8 mouse cellular contexts compared by ENCODE assay signal in the genomic region with DNA sequence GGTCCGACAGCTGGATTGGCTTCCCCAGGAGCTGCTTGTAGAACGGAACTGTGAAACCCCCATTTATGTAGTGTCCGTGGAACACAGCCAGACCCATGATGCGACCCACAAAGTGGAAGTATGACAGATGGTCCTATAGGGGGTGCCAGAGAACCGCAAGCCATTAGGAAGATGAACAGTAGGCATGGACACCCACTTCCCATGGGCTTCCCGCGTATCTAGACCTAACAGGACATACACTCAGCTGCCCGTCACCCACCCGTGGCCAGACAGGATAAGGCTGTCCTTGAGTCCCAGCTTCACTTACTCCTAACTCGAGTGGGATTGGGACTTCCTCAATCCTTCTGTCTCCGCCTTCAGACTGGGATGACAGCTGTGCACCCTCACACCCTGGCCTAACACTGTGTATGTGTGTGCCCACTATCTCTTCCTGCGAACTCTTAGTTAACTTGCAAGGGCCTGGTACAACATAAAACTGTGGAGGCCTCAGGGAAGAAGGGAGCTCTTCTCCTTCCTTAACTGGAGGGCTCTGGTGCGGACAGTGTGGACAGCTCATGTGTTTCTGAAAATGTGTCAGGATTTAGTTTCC.
DNase-seq lines count a peak whose midpoint lies in the region; ATAC-seq and TF ChIP-seq lines count a peak whose summit lies in the region.

No protein-coding gene starts in this region.

- H3K9me3 ChIP-seq in liver, embryonic 11.5 days (ENCODE audit: control insufficient read depth, low read length) = no peaks in the 10 kb centered on the region

- H3K36me3 ChIP-seq in liver, adult 2 months (ENCODE audit: control insufficient read depth, insufficient read depth, low read length) = no peaks in the 10 kb centered on the region; the same call in 1 of the 2 replicates
- peaks cover 24% of the 10 kb centered on the region; the same call in 1 of the 2 replicates for H3K36me3 ChIP-seq in liver, embryonic 11.5 days (ENCODE audit: control insufficient read depth, insufficient read depth, low read length)

- H3K79me2 ChIP-seq in liver, adult 2 months (ENCODE audit: control insufficient read depth, insufficient read depth, low read length) = no peaks in the 10 kb centered on the region

- 48% methylated on average over 13 of the region's 13 CpGs for WGBS in cerebellum, adult 2 months
- 86% methylated on average over 13 of the region's 13 CpGs for WGBS in liver, adult 2 months
- WGBS in liver, embryonic 11.5 days = 80% methylated on average over 13 of the region's 13 CpGs

- H3K27me3 ChIP-seq in cerebellum, adult 2 months (ENCODE audit: control insufficient read depth, insufficient read depth, low read length) = no peaks in the 10 kb centered on the region
- H3K27me3 ChIP-seq in liver, adult 2 months (ENCODE audit: control insufficient read depth, insufficient read depth, low read length) = no peaks in the 10 kb centered on the region
- no peaks in the 10 kb centered on the region for H3K27me3 ChIP-seq in liver, embryonic 11.5 days (replicated peaks; ENCODE audit: control insufficient read depth, insufficient read depth, low read length)

- no peak overlapping the region for H3K9ac ChIP-seq in liver, adult 2 months (ENCODE audit: low read depth, low read length)
- no peak overlapping the region for H3K9ac ChIP-seq in liver, embryonic 11.5 days (ENCODE audit: low read depth, low read length)

- ATAC-seq in cerebellum, adult (ENCODE audit: insufficient number of reproducible peaks, low FRiP score, low TSS enrichment) = no peak
- no peak for ATAC-seq in liver, embryonic 11.5 days (replicated peaks; ENCODE audit: low FRiP score)

- TF ChIP-seq CTCF in cerebellum, adult 2 months (IDR thresholded peaks at IDR 0.05; ENCODE audit: borderline replicate concordance, insufficient read depth, low read depth, low read length) = peak; percentile 48; the same call in 1 of the 2 replicates
- peak; percentile 44 for TF ChIP-seq CTCF in liver, adult 2 months (IDR thresholded peaks at IDR 0.05; ENCODE audit: low read depth, low read length)

- no peak for TF ChIP-seq POLR2A in cerebellum, adult 2 months (IDR thresholded peaks at IDR 0.05; ENCODE audit: borderline replicate concordance, insufficient read depth, low read length)
- no peak for TF ChIP-seq POLR2A in liver, adult 2 months (IDR thresholded peaks at IDR 0.05; ENCODE audit: extremely low read depth, insufficient read depth, low read length)

- peak in 1 of 2 experiments; percentile 34 for DNase-seq in cerebellum, adult 2 months
- DNase-seq in liver, adult 2 months (ENCODE audit: extremely low read depth, low read depth, low spot score) = no peak
- DNase-seq in liver, embryonic 11.5 days (ENCODE audit: low spot score) = no peak
- DNase-seq in kidney, postnatal 4 days = peak; percentile 54 to 70
- peak; percentile 23 for DNase-seq in retina, postnatal 7 days (ENCODE audit: low read depth, low spot score)
- DNase-seq in spleen, adult 12 weeks (ENCODE audit: low spot score) = no peak
- DNase-seq in thymus, postnatal 0 days (ENCODE audit: low spot score) = no peak

- H3K27ac ChIP-seq in cerebellum, adult 2 months (ENCODE audit: insufficient read depth, low read length) = no peak overlapping the region
- H3K27ac ChIP-seq in liver, adult 2 months (replicated peaks; ENCODE audit: insufficient read depth, low read depth, low read length) = no peak overlapping the region
- H3K27ac ChIP-seq in liver, embryonic 11.5 days (ENCODE audit: low read depth, low read length) = no peak overlapping the region

- H3K4me2 ChIP-seq in liver, embryonic 11.5 days = no peak overlapping the region

- H3K4me1 ChIP-seq in cerebellum, adult 2 months (ENCODE audit: control insufficient read depth, insufficient read depth, low read length) = peaks cover 20% of the 10 kb centered on the region
- peaks cover 7% of the 10 kb centered on the region for H3K4me1 ChIP-seq in liver, adult 2 months (ENCODE audit: control insufficient read depth, insufficient read depth, low read length)
- H3K4me1 ChIP-seq in liver, embryonic 11.5 days (replicated peaks; ENCODE audit: control insufficient read depth, insufficient read depth, low read length) = no peaks in the 10 kb centered on the region; the same call in 1 of the 2 replicates

- H3K4me3 ChIP-seq in cerebellum, adult 2 months (replicated peaks; ENCODE audit: insufficient read depth, low read depth, low read length) = no peak overlapping the region
- H3K4me3 ChIP-seq in liver, adult 2 months (ENCODE audit: insufficient read depth, low read depth, low read length) = no peak overlapping the region
- no peak overlapping the region for H3K4me3 ChIP-seq in liver, embryonic 11.5 days (ENCODE audit: low read depth, low read length)

Comparison
In these comparisons a context has a peak if more than half of its experiments do, and no peak if none do; other contexts are left out.
1. DNase-seq: peak in kidney, postnatal 4 days (2 of 2) and retina, postnatal 7 days (single experiment); none in liver, adult 2 months (single experiment), liver, embryonic 11.5 days (single experiment), spleen, adult 12 weeks (single experiment) and thymus, postnatal 0 days (single experiment).